Mouse (Mus musculus): ENCODE results near the gene Map2k5. TPM values are rescaled to one million over a fixed set of nuclear protein-coding genes. Genes with fewer than 3 reads are reported as not detected.

Map2k5 gene
- polyA plus RNA-seq, 1 experiment from 2014 or later, result 32.5 TPM

- 62% methylated on average over 7 of the region's 7 CpGs for WGBS
- no peaks in the 10 kb centered on the region for H3K27me3 ChIP-seq
- H3K4me1 ChIP-seq, result 0 out of 2 replicates have a peak, but pooled peaks cover 11% of the 10 kb centered on the region
- H3K4me2 ChIP-seq, result no peak overlapping the region
- no peak overlapping the region for H3K9ac ChIP-seq
- H3K36me3 ChIP-seq, result 0 out of 2 replicates have a peak, but pooled peaks cover 6% of the 10 kb centered on the region
- ATAC-seq (ENCODE audit: borderline replicate concordance, extremely low read depth, low FRiP score, low TSS enrichment), result no peak
- no peaks in the 10 kb centered on the region for H3K9me3 ChIP-seq
- H3K27ac ChIP-seq, result no peak overlapping the region
- H3K4me3 ChIP-seq, result no peak overlapping the region
Observed at GRCm38 (mm10) chr9:63295551-63295958, 82.1 kb downstream of the Map2k5 start.

GRCm38 (mm10) chr9:63294846-63295245 lies 82.9 kb downstream of the Map2k5 start:
- no peak overlapping the region for H3K27ac ChIP-seq
- no peak overlapping the region for H3K9ac ChIP-seq
- H3K36me3 ChIP-seq, result 0 out of 2 replicates have a peak, but pooled peaks cover 6% of the 10 kb centered on the region
- H3K9me3 ChIP-seq, result no peaks in the 10 kb centered on the region
- 76% methylated on average over 6 of the region's 6 CpGs for WGBS
- ATAC-seq (ENCODE audit: borderline replicate concordance, extremely low read depth, low FRiP score, low TSS enrichment), result no peak
- H3K4me3 ChIP-seq, result no peak overlapping the region
- no peaks in the 10 kb centered on the region for H3K27me3 ChIP-seq
- no peak overlapping the region for H3K4me2 ChIP-seq
- H3K4me1 ChIP-seq, result 0 out of 2 replicates have a peak, but pooled peaks cover 11% of the 10 kb centered on the region

DNA sequence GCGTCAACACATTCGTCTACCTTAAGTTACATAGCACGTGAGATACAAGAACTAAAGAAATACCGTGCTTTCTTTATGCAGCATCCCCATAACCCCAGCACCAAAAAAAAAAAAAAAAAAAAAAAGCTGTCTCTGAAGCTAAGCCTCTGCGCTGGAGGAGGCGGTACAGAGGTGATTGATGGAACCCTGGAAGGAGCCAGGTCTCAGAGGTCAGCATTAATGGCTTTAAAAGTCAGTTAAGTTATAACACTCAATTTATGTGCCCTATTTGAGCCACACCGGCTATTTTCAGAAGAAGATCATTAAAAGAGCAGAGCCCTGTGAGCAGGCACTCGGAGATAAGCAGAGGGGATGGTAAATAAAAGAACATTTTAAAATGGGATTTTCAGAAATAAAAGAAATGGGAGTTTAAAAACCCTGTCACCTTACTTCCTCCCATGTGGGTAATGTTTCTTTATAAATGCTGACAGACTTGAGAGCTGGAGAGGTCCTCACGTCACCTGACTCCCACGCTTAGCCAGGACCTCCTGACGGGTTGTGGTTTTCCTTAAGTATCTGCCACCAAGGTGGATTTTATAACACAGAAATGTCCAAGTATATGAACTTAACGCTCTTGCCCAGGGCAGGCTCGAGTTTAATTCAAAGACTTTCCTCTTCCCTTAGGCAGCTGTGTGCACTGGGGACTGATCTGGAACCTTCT lies 83.8 kb downstream of the Map2k5 start:
- Histone ChIP-seq H3K9ac (no peak overlapping the region), H3K9me3 (no peaks in the 10 kb centered on the region), H3K4me2 (no peak overlapping the region), H3K27ac (no peak overlapping the region), H3K4me1 (0 out of 2 replicates have a peak, but pooled peaks cover 11% of the 10 kb centered on the region), H3K27me3 (no peaks in the 10 kb centered on the region), H3K4me3 (no peak overlapping the region), H3K36me3 (0 out of 2 replicates have a peak, but pooled peaks cover 6% of the 10 kb centered on the region)
- ATAC-seq (ENCODE audit: borderline replicate concordance, extremely low read depth, low FRiP score, low TSS enrichment), result no peak
- 24% methylated on average over 13 of the region's 13 CpGs for WGBS

GRCm38 (mm10) chr9:63288676-63289075 lies 89.0 kb downstream of the Map2k5 start:
- Histone ChIP-seq H3K4me2 (no peak overlapping the region), H3K4me1 (0 out of 2 replicates have a peak, but pooled peaks cover under 1% of the 10 kb centered on the region), H3K27ac (no peak overlapping the region), H3K27me3 (no peaks in the 10 kb centered on the region), H3K9me3 (no peaks in the 10 kb centered on the region), H3K4me3 (no peak overlapping the region), H3K9ac (no peak overlapping the region), H3K36me3 (0 out of 2 replicates have a peak, but pooled peaks cover 6% of the 10 kb centered on the region)
- no peak for ATAC-seq (ENCODE audit: borderline replicate concordance, extremely low read depth, low FRiP score, low TSS enrichment)
- WGBS, result 69% methylated on average over 4 of the region's 4 CpGs

DNA sequence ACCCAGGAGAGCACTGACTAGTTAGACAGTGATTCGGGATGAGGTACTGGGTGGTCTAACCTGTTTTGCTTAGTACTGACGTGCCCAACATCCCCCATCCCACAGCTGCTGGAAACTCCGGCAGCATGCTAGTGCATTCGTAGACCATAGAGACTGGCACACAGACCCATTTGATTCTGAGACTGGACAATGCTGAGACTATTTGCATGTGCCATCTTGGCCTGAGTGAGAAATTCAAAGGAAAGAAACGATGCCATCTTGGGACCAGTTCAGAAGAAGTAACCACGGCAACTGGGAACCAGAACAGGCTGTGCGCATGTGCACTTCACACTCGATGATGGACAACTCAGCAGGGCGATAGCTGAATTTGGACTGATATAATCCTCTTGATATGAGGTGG lies 93.3 kb downstream of the Map2k5 start:
- Histone ChIP-seq H3K4me3 (no peak overlapping the region), H3K4me2 (no peak overlapping the region), H3K27me3 (no peaks in the 10 kb centered on the region), H3K9me3 (no peaks in the 10 kb centered on the region), H3K27ac (no peak overlapping the region), H3K9ac (no peak overlapping the region), H3K4me1 (no peaks in the 10 kb centered on the region), H3K36me3 (peaks cover 8% of the 10 kb centered on the region; the same call in 1 of the 2 replicates)
- WGBS, result 85% methylated on average over 9 of the region's 9 CpGs
- no peak for ATAC-seq (ENCODE audit: borderline replicate concordance, extremely low read depth, low FRiP score, low TSS enrichment)

DNA sequence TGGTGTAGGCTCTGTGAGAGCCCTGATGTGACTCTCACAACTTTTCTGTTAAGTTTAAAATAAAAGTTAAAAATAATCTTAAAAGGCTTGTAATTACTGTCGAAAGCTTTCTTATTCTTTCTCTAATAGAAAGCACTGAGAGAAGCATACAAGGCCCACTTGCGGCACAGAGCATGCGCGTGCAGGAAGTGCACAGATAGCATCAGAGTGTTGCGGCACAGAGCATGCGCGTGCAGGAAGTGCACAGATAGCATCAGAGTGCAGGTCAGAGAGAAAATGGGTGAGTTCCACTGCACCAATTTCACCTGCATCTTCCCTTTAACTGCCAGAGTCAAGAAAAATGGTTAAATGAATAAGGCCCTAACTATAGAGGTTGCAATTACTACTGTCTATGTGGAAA lies 95.7 kb downstream of the Map2k5 start:
- no peak overlapping the region for H3K4me2 ChIP-seq
- no peak overlapping the region for H3K4me3 ChIP-seq
- no peak overlapping the region for H3K27ac ChIP-seq
- no peak for ATAC-seq (ENCODE audit: borderline replicate concordance, extremely low read depth, low FRiP score, low TSS enrichment)
- no peaks in the 10 kb centered on the region for H3K4me1 ChIP-seq
- H3K36me3 ChIP-seq, result peaks cover 8% of the 10 kb centered on the region; the same call in 1 of the 2 replicates
- H3K9ac ChIP-seq, result no peak overlapping the region
- 96% methylated on average over 7 of the region's 7 CpGs for WGBS
- H3K9me3 ChIP-seq, result no peaks in the 10 kb centered on the region
- no peaks in the 10 kb centered on the region for H3K27me3 ChIP-seq

DNA sequence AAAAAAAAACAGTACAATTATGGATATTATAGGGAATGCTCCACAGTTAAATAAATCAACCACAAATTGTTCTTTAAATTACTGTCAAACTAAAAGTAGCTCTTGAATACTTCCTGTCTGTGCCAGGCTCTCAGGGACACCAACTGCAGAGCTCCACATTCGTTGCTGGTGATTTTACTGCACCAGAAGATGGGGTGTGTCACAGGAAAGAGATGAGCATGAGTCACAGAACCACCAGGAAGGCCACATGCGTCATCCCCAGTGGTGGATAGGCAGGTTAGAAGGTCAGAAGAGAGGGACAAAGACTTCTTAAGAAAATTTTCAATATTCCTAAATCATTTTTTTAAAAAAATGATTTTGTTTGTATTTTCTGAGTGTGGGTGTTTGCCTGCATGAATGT lies 96.6 kb downstream of the Map2k5 start:
- H3K27ac ChIP-seq, result no peak overlapping the region
- H3K27me3 ChIP-seq, result no peaks in the 10 kb centered on the region
- no peaks in the 10 kb centered on the region for H3K9me3 ChIP-seq
- no peak overlapping the region for H3K4me2 ChIP-seq
- WGBS, result 62% methylated on average over 2 of the region's 2 CpGs
- no peak for ATAC-seq (ENCODE audit: borderline replicate concordance, extremely low read depth, low FRiP score, low TSS enrichment)
- no peak overlapping the region for H3K4me3 ChIP-seq
- H3K36me3 ChIP-seq, result peaks cover 8% of the 10 kb centered on the region; the same call in 1 of the 2 replicates
- H3K9ac ChIP-seq, result no peak overlapping the region
- no peaks in the 10 kb centered on the region for H3K4me1 ChIP-seq

GRCm38 (mm10) chr9:63273781-63274180 lies 103.9 kb downstream of the Map2k5 start:
- Histone ChIP-seq H3K9ac (no peak overlapping the region), H3K27me3 (no peaks in the 10 kb centered on the region), H3K9me3 (no peaks in the 10 kb centered on the region), H3K36me3 (no peaks in the 10 kb centered on the region), H3K4me3 (no peak overlapping the region), H3K27ac (no peak overlapping the region), H3K4me2 (no peak overlapping the region), H3K4me1 (no peaks in the 10 kb centered on the region)
- WGBS, result 44% methylated on average over 6 of the region's 6 CpGs
- ATAC-seq (ENCODE audit: borderline replicate concordance, extremely low read depth, low FRiP score, low TSS enrichment), result no peak

GRCm38 (mm10) chr9:63269839-63270238 lies 107.9 kb downstream of the Map2k5 start:
- H3K9ac ChIP-seq, result no peak overlapping the region
- 74% methylated on average over 3 of the region's 3 CpGs for WGBS
- H3K27me3 ChIP-seq, result no peaks in the 10 kb centered on the region
- no peaks in the 10 kb centered on the region for H3K9me3 ChIP-seq
- H3K4me1 ChIP-seq, result no peaks in the 10 kb centered on the region
- no peak overlapping the region for H3K4me3 ChIP-seq
- ATAC-seq (ENCODE audit: borderline replicate concordance, extremely low read depth, low FRiP score, low TSS enrichment), result no peak
- H3K4me2 ChIP-seq, result no peak overlapping the region
- no peak overlapping the region for H3K27ac ChIP-seq
- no peaks in the 10 kb centered on the region for H3K36me3 ChIP-seq

DNA sequence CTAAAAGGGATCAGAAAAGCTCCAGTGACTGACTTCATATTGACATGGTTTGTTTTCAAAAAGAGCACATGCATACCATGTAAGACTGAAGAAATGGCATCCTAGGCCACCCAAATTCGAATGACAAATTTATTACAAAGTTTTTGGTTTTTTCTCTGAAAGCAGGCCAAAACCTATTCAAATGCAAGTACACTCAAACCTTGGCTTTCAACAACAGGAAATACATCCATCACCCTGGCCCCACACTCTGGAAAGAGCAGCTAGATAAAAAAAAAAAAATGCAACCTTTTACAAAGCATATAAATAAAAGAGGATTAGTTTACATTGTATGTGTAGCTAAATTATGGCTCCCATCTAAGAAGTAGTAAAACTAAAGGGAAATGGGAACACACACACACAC lies 114.5 kb downstream of the Map2k5 start:
- H3K27me3 ChIP-seq, result no peaks in the 10 kb centered on the region
- WGBS, result 53% methylated on average over 1 of the region's 1 CpGs

DNA sequence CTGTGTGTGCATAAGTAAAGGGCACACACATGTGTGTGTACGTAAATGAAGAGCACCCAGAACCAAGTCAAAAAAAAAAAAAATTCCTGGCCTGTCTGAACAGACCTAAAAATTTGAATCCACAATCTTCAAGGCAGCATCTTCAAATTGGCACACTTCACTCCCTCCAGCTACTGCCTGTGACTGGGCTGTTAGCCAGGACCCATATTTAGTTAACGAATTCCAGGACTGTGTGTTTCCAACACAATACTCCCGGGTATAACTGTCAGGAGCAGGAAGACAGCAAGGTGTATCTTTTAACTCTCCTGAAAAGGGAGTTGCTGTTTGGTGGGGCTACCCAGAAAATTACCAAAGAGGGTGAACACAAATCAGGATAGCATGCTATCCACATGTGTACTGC lies 118.9 kb downstream of the Map2k5 start:
- no peak for ATAC-seq (ENCODE audit: borderline replicate concordance, extremely low read depth, low FRiP score, low TSS enrichment)
- 0 out of 2 replicates have a peak, but pooled peaks cover 7% of the 10 kb centered on the region for H3K36me3 ChIP-seq
- H3K9me3 ChIP-seq, result no peaks in the 10 kb centered on the region
- H3K4me3 ChIP-seq, result no peak overlapping the region
- H3K27ac ChIP-seq, result no peak overlapping the region
- no peaks in the 10 kb centered on the region for H3K27me3 ChIP-seq
- no peak overlapping the region for H3K4me2 ChIP-seq
- no peak overlapping the region for H3K9ac ChIP-seq
- WGBS, result 50% methylated on average over 3 of the region's 3 CpGs
- 0 out of 2 replicates have a peak, but pooled peaks cover 7% of the 10 kb centered on the region for H3K4me1 ChIP-seq

More for the DNA sequence above, 114.5 kb downstream of the Map2k5 start:
- 0 out of 2 replicates have a peak, but pooled peaks cover 7% of the 10 kb centered on the region for H3K4me1 ChIP-seq
- no peaks in the 10 kb centered on the region for H3K36me3 ChIP-seq
- H3K4me3 ChIP-seq, result no peak overlapping the region
- no peaks in the 10 kb centered on the region for H3K9me3 ChIP-seq
- no peak overlapping the region for H3K9ac ChIP-seq
- H3K27ac ChIP-seq, result no peak overlapping the region
- no peak overlapping the region for H3K4me2 ChIP-seq
- ATAC-seq (ENCODE audit: borderline replicate concordance, extremely low read depth, low FRiP score, low TSS enrichment), result no peak

DNA sequence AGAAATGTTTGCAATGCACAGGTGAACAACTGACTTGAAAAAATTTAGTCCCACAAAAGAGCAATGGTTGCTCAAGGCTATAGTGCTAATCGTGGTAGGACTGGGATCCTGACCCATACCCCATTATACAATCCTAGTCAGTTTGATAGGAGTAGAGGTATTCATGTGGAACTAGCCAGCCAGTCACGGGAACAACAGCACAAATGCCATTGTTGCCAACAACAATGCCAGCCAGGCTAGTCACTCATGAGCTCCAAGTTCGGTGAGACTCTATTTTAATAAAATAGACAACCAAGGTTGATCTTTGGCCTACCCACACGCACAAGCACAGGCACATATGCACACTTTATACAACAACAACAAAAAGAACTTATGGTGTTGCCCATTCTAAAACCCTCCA lies 120.0 kb downstream of the Map2k5 start:
- Histone ChIP-seq H3K27ac (no peak overlapping the region), H3K4me2 (no peak overlapping the region), H3K9me3 (no peaks in the 10 kb centered on the region), H3K4me1 (0 out of 2 replicates have a peak, but pooled peaks cover 7% of the 10 kb centered on the region), H3K36me3 (0 out of 2 replicates have a peak, but pooled peaks cover 7% of the 10 kb centered on the region), H3K4me3 (no peak overlapping the region), H3K9ac (no peak overlapping the region), H3K27me3 (no peaks in the 10 kb centered on the region)
- ATAC-seq (ENCODE audit: borderline replicate concordance, extremely low read depth, low FRiP score, low TSS enrichment), result no peak
- 88% methylated on average over 4 of the region's 4 CpGs for WGBS

Data from lung, embryonic 15.5 days (tissue).